Comparison of ENCODE assay signal across 8 mouse cellular contexts in the genomic region with DNA sequence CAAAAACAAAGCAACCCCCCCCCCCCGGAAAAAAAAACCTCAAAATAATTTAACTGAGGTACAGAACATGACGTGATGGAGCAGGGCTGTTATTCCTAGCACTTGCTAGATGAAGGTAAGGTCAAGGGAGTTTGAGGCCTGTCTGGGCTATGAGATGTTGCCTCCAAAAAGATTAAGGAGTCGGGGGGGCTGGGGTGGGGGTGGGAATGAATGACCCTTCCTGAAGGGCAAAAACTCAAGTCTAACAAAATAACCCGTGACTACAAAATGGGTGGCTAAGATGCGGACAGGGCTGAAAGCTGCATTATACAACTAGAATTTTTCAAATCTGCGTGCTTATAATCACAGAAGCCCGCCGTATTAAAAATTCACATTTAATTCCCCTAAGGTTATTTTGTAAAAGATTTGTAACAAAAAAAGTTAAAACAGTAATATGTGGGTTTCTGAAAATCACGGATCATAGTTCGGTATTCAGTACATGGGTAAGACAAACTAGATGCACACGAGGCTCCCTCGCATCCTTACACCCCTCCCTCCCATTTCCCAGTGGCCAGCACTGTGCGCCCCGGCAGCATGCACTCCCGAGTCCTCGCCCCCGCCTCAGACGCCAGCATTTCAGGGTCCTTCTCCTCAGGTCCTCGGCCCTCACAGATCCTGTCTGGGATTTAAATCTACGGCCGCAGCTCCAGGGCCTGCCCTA. TPM values are rescaled to one million over a fixed set of nuclear protein-coding genes. Genes with fewer than 3 reads are reported as not detected.
DNase-seq lines count a peak whose midpoint lies in the region; ATAC-seq lines count a peak whose summit lies in the region.

No protein-coding gene starts in this region.

- H3K9me3 ChIP-seq in lung, embryonic 16.5 days (ENCODE audit: control insufficient read depth, low read length), result no peaks in the 10 kb centered on the region
- H3K9me3 ChIP-seq in intestine, embryonic 16.5 days (ENCODE audit: control insufficient read depth, low read length), result no peaks in the 10 kb centered on the region
- no peaks in the 10 kb centered on the region for H3K9me3 ChIP-seq in neural tube, embryonic 15.5 days (replicated peaks)

- H3K4me3 ChIP-seq in lung, embryonic 16.5 days (ENCODE audit: low read length), result peak overlapping the region; percentile 73
- peak overlapping the region; percentile 95 for H3K4me3 ChIP-seq in intestine, embryonic 16.5 days (ENCODE audit: low read length)
- H3K4me3 ChIP-seq in neural tube, embryonic 15.5 days (replicated peaks), result peak overlapping the region; percentile 97

- DNase-seq in lung, postnatal 10 days, result no peak
- DNase-seq in embryo, embryonic 10.5 days (ENCODE audit: low spot score), result peak; percentile 74
- DNase-seq in left cerebral cortex, adult 18-20 months (ENCODE audit: low spot score in 2 of 2), result no peak
- DNase-seq in cerebellum, adult 8-10 months, result no peak
- DNase-seq in left cerebral cortex, adult 11 months (ENCODE audit: low spot score), result no peak

- H3K4me2 ChIP-seq in lung, embryonic 16.5 days (ENCODE audit: low read depth, low read length), result peak overlapping the region; percentile 95
- H3K4me2 ChIP-seq in intestine, embryonic 16.5 days (ENCODE audit: low read depth, low read length), result peak overlapping the region; percentile 67
- peak overlapping the region; percentile 70 for H3K4me2 ChIP-seq in neural tube, embryonic 15.5 days

- H3K36me3 ChIP-seq in lung, embryonic 16.5 days (ENCODE audit: control insufficient read depth, insufficient read depth, low read length), result peaks cover 2% of the 10 kb centered on the region; the same call in 1 of the 2 replicates
- no peaks in the 10 kb centered on the region; the same call in 1 of the 2 replicates for H3K36me3 ChIP-seq in intestine, embryonic 16.5 days (ENCODE audit: control insufficient read depth, insufficient read depth, low read length)
- peaks cover 11% of the 10 kb centered on the region for H3K36me3 ChIP-seq in neural tube, embryonic 15.5 days

- no peaks in the 10 kb centered on the region for H3K27me3 ChIP-seq in lung, embryonic 16.5 days (ENCODE audit: control insufficient read depth, insufficient read depth, low read depth, low read length)
- no peaks in the 10 kb centered on the region for H3K27me3 ChIP-seq in intestine, embryonic 16.5 days (replicated peaks; ENCODE audit: control insufficient read depth, insufficient read depth, low read length)
- no peaks in the 10 kb centered on the region for H3K27me3 ChIP-seq in neural tube, embryonic 15.5 days (replicated peaks)

- 3% methylated on average over 21 of the region's 21 CpGs for WGBS in lung, embryonic 16.5 days
- WGBS in intestine, embryonic 16.5 days, result 3% methylated on average over 21 of the region's 21 CpGs
- 3% methylated on average over 21 of the region's 21 CpGs for WGBS in neural tube, embryonic 15.5 days

- H3K9ac ChIP-seq in lung, embryonic 16.5 days (ENCODE audit: low read length), result peak overlapping the region; percentile 89
- peak overlapping the region; percentile 96 for H3K9ac ChIP-seq in intestine, embryonic 16.5 days (ENCODE audit: low read depth, low read length)
- peak overlapping the region; percentile 84 for H3K9ac ChIP-seq in neural tube, embryonic 15.5 days (replicated peaks)

- peak overlapping the region; percentile 91 for H3K27ac ChIP-seq in lung, embryonic 16.5 days (ENCODE audit: low read length)
- peak overlapping the region; percentile 84 for H3K27ac ChIP-seq in intestine, embryonic 16.5 days (ENCODE audit: low read length)
- H3K27ac ChIP-seq in neural tube, embryonic 15.5 days (replicated peaks), result peak overlapping the region; percentile 97

- H3K4me1 ChIP-seq in lung, embryonic 16.5 days (replicated peaks; ENCODE audit: control insufficient read depth, insufficient read depth, low read length), result peaks cover 22% of the 10 kb centered on the region
- H3K4me1 ChIP-seq in intestine, embryonic 16.5 days (ENCODE audit: control insufficient read depth, insufficient read depth, low read length), result peaks cover 15% of the 10 kb centered on the region
- peaks cover 34% of the 10 kb centered on the region for H3K4me1 ChIP-seq in neural tube, embryonic 15.5 days

- peak; percentile 61 for ATAC-seq in lung, embryonic 16.5 days (ENCODE audit: low read depth)
- peak; percentile 55 for ATAC-seq in intestine, embryonic 16.5 days
- ATAC-seq in neural tube, embryonic 15.5 days (ENCODE audit: low FRiP score), result peak; percentile 83

RNA-seq across cellular contexts. Expression of a gene that starts 0.7 kb away (rescaled TPM):
- 320 and 349 TPM in 2 replicates for polyA plus RNA-seq in lung, embryonic 16.5 days (2015; fragmentation: Nextera tagmentation; extraction: Ambion mirVana)
- polyA plus RNA-seq in intestine, embryonic 16.5 days (2015; fragmentation: Nextera tagmentation; extraction: Ambion mirVana), result 262 and 301 TPM in 2 replicates
- polyA plus RNA-seq in neural tube, embryonic 15.5 days (2015; fragmentation: Nextera tagmentation; extraction: Ambion mirVana), result 439 and 458 TPM in 2 replicates
- total RNA-seq in left cerebral cortex, adult 18-20 months (2021), result 100 to 1,000 TPM; 173 to 174 TPM

RNA-seq across cellular contexts. Expression of a gene that starts 2.3 kb away (rescaled TPM):
- polyA plus RNA-seq in lung, embryonic 16.5 days (2015; fragmentation: Nextera tagmentation; extraction: Ambion mirVana), result 6.3 and 7.9 TPM in 2 replicates
- polyA plus RNA-seq in intestine, embryonic 16.5 days (2015; fragmentation: Nextera tagmentation; extraction: Ambion mirVana), result 4.2 and 4.4 TPM in 2 replicates
- polyA plus RNA-seq in neural tube, embryonic 15.5 days (2015; fragmentation: Nextera tagmentation; extraction: Ambion mirVana), result 8.1 TPM in 2 replicates
- total RNA-seq in left cerebral cortex, adult 18-20 months (2021), result 10 to 100 TPM; 12.7 to 14.2 TPM

RNA-seq across cellular contexts. Expression of a gene that starts 36.9 kb away (rescaled TPM):
- 50.2 and 51.0 TPM in 2 replicates for polyA plus RNA-seq in lung, embryonic 16.5 days (2015; fragmentation: Nextera tagmentation; extraction: Ambion mirVana)
- polyA plus RNA-seq in intestine, embryonic 16.5 days (2015; fragmentation: Nextera tagmentation; extraction: Ambion mirVana), result 33.4 and 37.5 TPM in 2 replicates
- 46.4 and 47.1 TPM in 2 replicates for polyA plus RNA-seq in neural tube, embryonic 15.5 days (2015; fragmentation: Nextera tagmentation; extraction: Ambion mirVana)
- 10 to 100 TPM; 37.0 to 38.1 TPM for total RNA-seq in left cerebral cortex, adult 18-20 months (2021)
